Mouse (Mus musculus): ENCODE measurements around the gene N4bp2. TPM values are rescaled to one million over a fixed set of nuclear protein-coding genes. Genes with fewer than 3 reads are reported as not detected.

N4bp2 gene
- polyA plus RNA-seq, 2 experiments, result 6.5 to 12.2 TPM

DNA sequence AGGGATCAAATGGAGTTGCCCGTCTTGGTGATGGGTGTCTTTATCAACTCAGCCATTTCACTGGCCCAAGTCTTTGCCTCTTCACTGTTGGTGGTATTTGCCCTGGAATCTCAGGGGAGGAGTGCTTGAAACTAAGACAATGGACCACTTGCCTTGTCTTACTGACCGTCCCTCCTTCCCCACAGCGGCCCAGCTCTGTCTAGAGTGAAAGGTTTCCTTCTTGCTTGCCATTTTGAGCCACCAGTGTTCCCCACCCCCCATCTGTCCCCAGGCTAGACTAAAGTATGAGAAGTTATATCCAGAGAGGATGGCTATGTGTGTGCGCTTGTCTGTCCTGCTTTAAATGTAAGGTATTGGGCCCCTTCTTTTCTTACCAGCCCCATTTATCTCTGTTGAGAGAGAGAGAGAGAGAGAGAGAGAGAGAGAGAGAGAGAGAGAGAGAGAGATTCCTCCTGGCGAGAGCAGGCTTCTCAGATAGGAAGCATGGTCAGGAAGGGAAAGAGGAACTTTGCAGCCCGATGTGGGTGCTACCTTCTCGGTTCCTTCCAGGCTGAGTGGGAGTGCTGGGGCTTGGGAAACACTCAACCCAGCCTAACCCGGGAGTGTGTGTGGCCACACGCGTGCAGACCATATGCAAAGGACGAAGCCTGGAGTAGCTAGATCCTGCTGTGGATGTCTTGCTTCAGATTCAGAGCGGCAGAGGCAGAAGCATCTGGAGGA lies 97.1 kb downstream of the N4bp2 start:
- DNase-seq (ENCODE audit: low read depth in 3 of 3, low spot score in 3 of 3) (no peak), ATAC-seq (ENCODE audit: insufficient read depth) (no peak)
- peaks cover 0 to 9% of the 10 kb centered on the region in 2 experiments; a peak in 1 of 4 replicates for H3K4me1 ChIP-seq (replicated peaks; ENCODE audit: control insufficient read depth in 2 of 2, insufficient read depth in 2 of 2, low read length in 1 of 2)
- TF ChIP-seq EP300 (IDR thresholded peaks at IDR 0.05; ENCODE audit: low read depth) (no peak), CTCF (IDR thresholded peaks at IDR 0.05; ENCODE audit: low read depth) (no peak)
- H3K27me3 ChIP-seq (ENCODE audit: control insufficient read depth, insufficient read depth, low read length), result no peaks in the 10 kb centered on the region
- no peaks in the 10 kb centered on the region for H3K36me3 ChIP-seq (replicated peaks; ENCODE audit: control insufficient read depth, insufficient read depth, low read depth)
- 24% methylated on average over 12 of the region's 12 CpGs for WGBS (ENCODE audit: insufficient replicate concordance)
- H3K27ac ChIP-seq, result no peak overlapping the region
- no peaks in the 10 kb centered on the region for H3K9me3 ChIP-seq (ENCODE audit: control insufficient read depth, low read length)
- no peak overlapping the region for H3K9ac ChIP-seq (replicated peaks)
- no peak overlapping the region for H3K4me3 ChIP-seq (ENCODE audit: insufficient read depth in 1 of 2, low read depth in 2 of 2, low read length in 2 of 2)
- no peak overlapping the region for H3K4me2 ChIP-seq (ENCODE audit: low read depth)

DNA sequence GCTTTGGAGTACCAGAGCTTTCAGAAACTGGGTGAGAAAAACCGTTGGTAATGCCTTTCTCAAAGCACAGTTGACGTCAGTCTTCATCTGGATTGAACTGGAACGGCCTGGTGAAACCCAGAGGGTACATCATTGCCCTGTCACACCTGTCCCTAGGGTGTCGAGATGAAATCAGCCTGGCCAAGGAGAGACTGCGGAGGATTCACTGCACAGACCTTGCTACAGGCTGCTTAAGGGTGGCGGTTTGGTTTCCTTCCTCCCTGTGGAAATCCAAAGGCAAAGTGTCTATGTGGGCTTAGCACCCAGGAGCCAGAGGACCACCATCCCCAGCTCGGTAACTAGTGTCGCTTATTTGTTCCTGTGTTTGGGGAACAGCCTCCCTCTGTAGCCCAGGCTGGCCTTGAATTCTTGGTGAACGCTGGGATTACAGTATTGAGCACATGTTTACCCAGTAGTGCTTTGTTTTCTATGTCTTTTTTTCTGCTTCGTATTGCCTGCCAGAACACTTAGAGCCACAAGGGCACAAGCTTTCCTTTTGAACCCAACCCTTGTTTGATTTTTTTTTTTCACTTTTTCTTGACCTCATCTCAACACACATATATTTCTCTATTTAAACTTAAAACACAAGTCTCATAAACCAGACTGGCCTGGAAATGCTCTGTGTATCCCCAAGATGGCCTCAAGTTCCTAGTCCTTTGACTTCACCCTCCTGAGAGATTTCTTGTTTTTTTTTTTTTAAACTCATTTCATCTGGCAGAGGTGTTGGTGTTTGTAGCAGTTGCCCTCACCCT lies 98.0 kb downstream of the N4bp2 start, which contains the start of gene Rhoh:
Gene Rhoh, plus strand, starts transcription at position 60 of the 791 bp plus-strand sequence.
- H3K4me2 ChIP-seq (ENCODE audit: low read depth), result no peak within 1 kb of the TSS
- WGBS (ENCODE audit: insufficient replicate concordance), result 43% methylated on average over 10 of the region's 10 CpGs
- TF ChIP-seq EP300 (IDR thresholded peaks at IDR 0.05; ENCODE audit: low read depth) (no peak), CTCF (IDR thresholded peaks at IDR 0.05; ENCODE audit: low read depth) (no peak)
- H3K27ac ChIP-seq, result no peak within 1 kb of the TSS
- no peaks in the 10 kb centered on the region for H3K9me3 ChIP-seq (ENCODE audit: control insufficient read depth, low read length)
- no peaks in the 10 kb centered on the region for H3K27me3 ChIP-seq (ENCODE audit: control insufficient read depth, insufficient read depth, low read length)
- H3K4me1 ChIP-seq (replicated peaks; ENCODE audit: control insufficient read depth in 2 of 2, insufficient read depth in 2 of 2, low read length in 1 of 2), result peaks cover 0 to 9% of the 10 kb centered on the region in 2 experiments; a peak in 1 of 4 replicates
- H3K4me3 ChIP-seq (ENCODE audit: insufficient read depth in 1 of 2, low read depth in 2 of 2, low read length in 2 of 2), result no peak within 1 kb of the TSS
- no peaks in the 10 kb centered on the region for H3K36me3 ChIP-seq (replicated peaks; ENCODE audit: control insufficient read depth, insufficient read depth, low read depth)
- ATAC-seq (ENCODE audit: insufficient read depth), result no peak
- H3K9ac ChIP-seq (replicated peaks), result no peak within 1 kb of the TSS
- DNase-seq (ENCODE audit: low read depth in 3 of 3, low spot score in 3 of 3), result no peak

GRCm38 (mm10) chr5:65862217-65862927 lies 99.1 kb downstream of the N4bp2 start:
- Histone ChIP-seq H3K27ac (no peak overlapping the region), H3K9ac (replicated peaks) (no peak overlapping the region), H3K4me1 (replicated peaks; ENCODE audit: control insufficient read depth in 2 of 2, insufficient read depth in 2 of 2, low read length in 1 of 2) (peaks cover 0 to 9% of the 10 kb centered on the region in 2 experiments; a peak in 1 of 4 replicates), H3K27me3 (ENCODE audit: control insufficient read depth, insufficient read depth, low read length) (no peaks in the 10 kb centered on the region), H3K4me2 (ENCODE audit: low read depth) (no peak overlapping the region), H3K9me3 (ENCODE audit: control insufficient read depth, low read length) (no peaks in the 10 kb centered on the region), H3K36me3 (replicated peaks; ENCODE audit: control insufficient read depth, insufficient read depth, low read depth) (no peaks in the 10 kb centered on the region), H3K4me3 (ENCODE audit: insufficient read depth in 1 of 2, low read depth in 2 of 2, low read length in 2 of 2) (no peak overlapping the region)
- no peak for ATAC-seq (ENCODE audit: insufficient read depth)
- TF ChIP-seq EP300 (IDR thresholded peaks at IDR 0.05; ENCODE audit: low read depth) (no peak), CTCF (IDR thresholded peaks at IDR 0.05; ENCODE audit: low read depth) (no peak)
- DNase-seq (ENCODE audit: low read depth in 3 of 3, low spot score in 3 of 3), result no peak
- 72% methylated on average over 7 of the region's 7 CpGs for WGBS (ENCODE audit: insufficient replicate concordance)

DNA sequence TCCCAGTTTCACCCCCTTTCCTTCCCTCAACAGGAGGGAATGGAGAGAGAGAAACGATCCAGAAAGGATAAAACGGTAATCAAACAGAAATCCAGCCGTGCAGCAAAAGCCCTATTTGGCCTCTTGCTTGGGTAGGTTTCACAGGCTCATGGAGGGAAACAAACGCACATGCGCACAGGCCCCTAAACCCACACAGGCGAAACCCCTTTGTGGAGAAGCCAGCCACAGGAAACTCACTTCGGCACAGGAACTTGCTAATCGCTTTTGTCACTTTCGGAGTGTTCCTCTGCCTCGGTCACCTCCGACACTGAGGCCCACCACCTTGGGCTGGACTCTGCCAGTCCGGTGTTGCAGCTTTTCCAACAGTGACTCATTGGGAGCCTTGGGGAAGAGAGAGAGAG lies 100.0 kb downstream of the N4bp2 start:
- 0 out of 2 replicates have a peak overlapping the region, but pooled peaks have one; percentile 11 for H3K9ac ChIP-seq (replicated peaks)
- peak overlapping the region; percentile 42 for H3K4me2 ChIP-seq (ENCODE audit: low read depth)
- H3K9me3 ChIP-seq (ENCODE audit: control insufficient read depth, low read length), result no peaks in the 10 kb centered on the region
- H3K4me1 ChIP-seq (replicated peaks; ENCODE audit: control insufficient read depth in 2 of 2, insufficient read depth in 2 of 2, low read length in 1 of 2), result peaks cover 0 to 7% of the 10 kb centered on the region in 2 experiments; a peak in 1 of 4 replicates
- no peaks in the 10 kb centered on the region for H3K27me3 ChIP-seq (ENCODE audit: control insufficient read depth, insufficient read depth, low read length)
- TF ChIP-seq EP300 (IDR thresholded peaks at IDR 0.05; ENCODE audit: low read depth), result no peak
- TF ChIP-seq CTCF (IDR thresholded peaks at IDR 0.05; ENCODE audit: low read depth), result no peak
- H3K36me3 ChIP-seq (replicated peaks; ENCODE audit: control insufficient read depth, insufficient read depth, low read depth), result no peaks in the 10 kb centered on the region
- WGBS (ENCODE audit: insufficient replicate concordance), result 18% methylated on average over 12 of the region's 12 CpGs
- peak overlapping the region; percentile 31 to 50 for H3K4me3 ChIP-seq (ENCODE audit: insufficient read depth in 1 of 2, low read depth in 2 of 2, low read length in 2 of 2)
- peak; percentile 12 to 42 (median 17) for DNase-seq (ENCODE audit: low read depth in 3 of 3, low spot score in 3 of 3)
- H3K27ac ChIP-seq, result no peak overlapping the region
- ATAC-seq (ENCODE audit: insufficient read depth), result no peak
